Mouse (Mus musculus): ENCODE results near the gene Prss12. TPM values are rescaled to one million over a fixed set of nuclear protein-coding genes. Genes with fewer than 3 reads are reported as not detected.

The Prss12 gene
- 10 to 100 TPM; 19.4 to 24.9 TPM for total RNA-seq (2021)
- long read RNA-seq, transcript Prss12-201 (11 exons, 2,602 nt) = major isoform, 27 of 32 reads
- long read RNA-seq, partial matches to known transcripts = 4 of 32 reads
- long read RNA-seq, other reads (novel, unspliced or antisense) = 1 of 32 reads

DNA sequence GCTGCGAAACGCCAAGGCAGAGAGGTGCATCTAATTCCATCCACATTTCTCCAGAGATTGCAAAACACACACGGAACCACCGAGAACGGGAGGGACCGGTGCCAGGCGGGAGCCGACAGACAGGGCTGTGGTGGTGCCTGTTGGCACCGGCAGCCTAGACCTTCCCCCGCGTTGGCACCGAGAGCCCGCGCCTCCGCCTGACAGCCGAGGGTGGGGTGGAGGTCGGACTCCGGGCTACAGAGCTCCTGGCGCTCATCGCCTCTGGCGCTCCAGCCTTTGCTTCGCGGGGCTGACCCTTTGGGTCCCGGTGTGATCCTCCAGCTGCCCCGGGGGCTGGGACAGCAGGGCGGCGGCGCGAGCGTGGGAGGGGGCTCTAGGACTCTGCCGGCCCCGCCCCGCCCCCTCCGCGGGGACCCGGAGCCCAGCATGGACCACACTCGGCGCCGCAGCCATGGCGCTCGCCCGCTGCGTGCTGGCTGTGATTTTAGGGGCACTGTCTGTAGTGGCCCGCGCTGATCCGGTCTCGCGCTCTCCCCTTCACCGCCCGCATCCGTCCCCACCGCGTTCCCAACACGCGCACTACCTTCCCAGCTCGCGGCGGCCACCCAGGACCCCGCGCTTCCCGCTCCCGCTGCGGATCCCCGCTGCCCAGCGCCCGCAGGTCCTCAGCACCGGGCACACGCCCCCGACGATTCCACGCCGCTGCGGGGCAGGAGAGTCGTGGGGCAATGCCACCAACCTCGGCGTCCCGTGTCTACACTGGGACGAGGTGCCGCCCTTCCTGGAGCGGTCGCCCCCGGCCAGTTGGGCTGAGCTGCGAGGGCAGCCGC is at the start of gene Prss12:
Prss12 (plus strand) TSS at position 206 of the 830 bp plus-strand sequence.
- peak; percentile 44 to 64 for DNase-seq (ENCODE audit: low spot score in 2 of 2)

DNA sequence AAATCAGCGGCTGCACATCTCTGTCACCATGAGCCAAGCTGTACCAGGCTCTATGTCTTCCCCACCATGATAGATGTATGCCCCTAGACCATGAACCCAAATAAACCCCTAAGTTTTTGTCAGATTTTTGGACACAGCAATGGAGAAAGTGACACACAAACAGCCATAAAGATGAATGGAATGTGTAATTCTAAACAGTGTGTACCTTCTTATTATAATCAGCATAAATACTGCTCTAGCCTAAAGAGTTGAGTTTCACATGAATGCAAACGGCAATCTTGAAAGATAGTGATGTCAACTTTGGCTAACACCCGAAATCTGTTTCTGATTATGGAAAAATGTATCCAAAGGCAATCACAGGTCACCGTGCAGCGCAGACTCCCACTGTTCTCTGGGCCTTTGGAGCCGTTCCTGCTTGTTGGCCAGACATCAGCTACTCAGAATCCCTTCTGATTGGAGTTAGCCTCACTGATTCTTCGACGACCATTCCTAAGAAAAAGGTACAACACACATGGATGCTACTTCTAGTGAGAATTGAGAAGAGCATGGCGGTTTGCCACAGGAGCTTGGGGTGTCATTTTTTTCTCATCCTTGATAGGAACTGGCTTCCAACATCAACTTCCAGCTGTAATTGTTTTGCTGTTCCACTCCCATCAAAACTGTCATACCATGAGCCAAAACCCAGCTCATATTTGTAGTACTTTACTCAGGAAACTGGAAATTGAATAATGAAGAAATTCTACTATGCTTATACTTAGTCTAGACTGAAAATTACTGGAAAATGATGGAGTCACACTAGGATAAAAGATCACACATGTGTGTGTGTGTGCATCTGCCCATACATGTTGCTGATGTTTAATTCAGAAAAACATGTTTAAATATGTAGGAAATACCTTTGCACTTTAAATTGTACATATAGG is 48.9 kb upstream of the Prss12 start:
- no peak for DNase-seq (ENCODE audit: low spot score in 2 of 2)

GRCm38 (mm10) chr3:123404945-123405344 is 41.8 kb upstream of the Prss12 start:
- DNase-seq (ENCODE audit: low spot score in 2 of 2) = no peak

DNA sequence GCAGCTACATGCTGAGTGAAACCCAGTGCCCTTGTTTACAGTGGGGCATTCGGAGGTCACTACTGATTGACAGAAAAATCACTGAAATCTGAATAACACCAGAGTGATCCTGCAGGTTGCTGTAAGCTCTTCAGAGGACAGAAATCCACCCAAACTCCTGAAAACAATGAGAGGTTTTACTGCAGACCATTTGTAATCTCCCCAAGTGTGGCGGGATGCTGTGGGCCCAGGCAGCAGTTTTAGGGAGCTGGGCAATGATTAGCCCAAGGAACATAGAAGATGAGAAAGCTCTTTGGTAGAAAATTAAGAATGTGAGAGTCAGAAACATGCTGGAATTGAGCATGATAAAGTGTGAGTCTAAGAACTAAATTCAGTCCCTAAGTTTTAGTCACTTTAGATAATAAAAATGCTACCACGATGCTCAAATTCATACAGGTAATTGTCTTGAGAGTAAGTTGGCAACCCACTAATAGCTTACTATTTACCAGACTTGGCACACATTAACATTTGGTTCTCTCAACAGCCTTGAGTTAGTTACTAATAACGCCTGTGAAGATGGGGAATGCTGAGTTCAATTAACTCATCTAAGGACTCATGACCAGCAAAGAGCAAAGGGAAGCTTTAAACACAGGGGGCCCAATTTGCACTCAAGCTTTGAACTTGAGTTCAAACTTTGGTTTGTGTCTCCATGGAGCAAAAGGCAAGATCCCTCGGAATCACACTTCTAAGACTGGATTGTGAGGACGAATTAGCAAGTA is 34.7 kb upstream of the Prss12 start:
- DNase-seq (ENCODE audit: low spot score in 2 of 2) = no peak

GRCm38 (mm10) chr3:123413173-123413572 is 33.5 kb upstream of the Prss12 start:
- no peak for DNase-seq (ENCODE audit: low spot score in 2 of 2)

GRCm38 (mm10) chr3:123425647-123426046 is 21.1 kb upstream of the Prss12 start:
- DNase-seq (ENCODE audit: low spot score in 2 of 2) = no peak

- DNase-seq (ENCODE audit: low spot score in 2 of 2) = no peak
These were observed 18.7 kb upstream of the Prss12 start for GRCm38 (mm10) chr3:123428005-123428404.

DNA sequence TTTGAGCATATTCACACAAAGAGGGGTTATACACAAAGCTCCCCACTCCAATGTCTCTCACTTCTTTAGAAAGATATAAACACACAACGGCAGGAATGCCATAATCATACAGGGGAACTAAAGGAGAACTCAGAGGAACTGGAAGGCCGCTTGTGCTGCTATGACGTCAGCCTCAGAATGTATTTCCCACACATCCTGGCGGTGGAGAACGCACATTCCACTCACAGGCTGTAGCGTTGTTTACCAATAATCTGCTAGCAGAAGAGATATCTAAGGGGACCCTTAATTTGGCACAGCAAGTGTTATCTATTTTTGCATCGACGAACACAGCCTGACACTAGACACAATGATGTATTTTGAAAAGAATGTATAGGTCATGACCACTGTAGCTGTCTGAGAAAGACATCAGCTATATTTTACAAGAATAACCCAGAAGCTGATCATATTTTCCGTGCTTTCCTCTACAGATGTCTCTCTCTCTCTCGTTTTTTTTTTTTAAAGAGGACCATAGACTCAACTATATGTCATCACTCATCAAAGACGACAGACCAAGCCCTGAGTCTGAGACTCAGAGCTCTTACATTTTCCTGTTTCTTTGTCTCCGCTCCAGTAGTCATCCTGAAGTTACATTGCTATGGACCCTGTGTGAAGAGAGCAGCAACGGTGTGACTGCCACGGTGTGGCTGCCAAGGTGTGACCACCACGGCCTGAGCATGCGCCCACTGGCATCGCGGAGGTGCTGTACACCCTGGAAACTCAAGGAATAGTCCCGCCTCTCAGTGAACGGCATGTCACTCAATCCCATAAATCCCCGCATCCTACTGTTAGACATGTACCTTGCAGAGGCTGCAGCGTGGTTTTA is 16.9 kb upstream of the Prss12 start:
- DNase-seq (ENCODE audit: low spot score in 2 of 2) = no peak

- no peak for DNase-seq (ENCODE audit: low spot score in 2 of 2)
These were observed 14.6 kb upstream of the Prss12 start for GRCm38 (mm10) chr3:123431951-123432674.

GRCm38 (mm10) chr3:123433362-123433761 is 13.4 kb upstream of the Prss12 start:
- no peak for DNase-seq (ENCODE audit: low spot score in 2 of 2)

- DNase-seq (ENCODE audit: low spot score in 2 of 2) = no peak
These were observed 9.1 kb upstream of the Prss12 start for GRCm38 (mm10) chr3:123437608-123438007.

GRCm38 (mm10) chr3:123440490-123440889 is 6.2 kb upstream of the Prss12 start:
- DNase-seq (ENCODE audit: low spot score in 2 of 2) = no peak

DNA sequence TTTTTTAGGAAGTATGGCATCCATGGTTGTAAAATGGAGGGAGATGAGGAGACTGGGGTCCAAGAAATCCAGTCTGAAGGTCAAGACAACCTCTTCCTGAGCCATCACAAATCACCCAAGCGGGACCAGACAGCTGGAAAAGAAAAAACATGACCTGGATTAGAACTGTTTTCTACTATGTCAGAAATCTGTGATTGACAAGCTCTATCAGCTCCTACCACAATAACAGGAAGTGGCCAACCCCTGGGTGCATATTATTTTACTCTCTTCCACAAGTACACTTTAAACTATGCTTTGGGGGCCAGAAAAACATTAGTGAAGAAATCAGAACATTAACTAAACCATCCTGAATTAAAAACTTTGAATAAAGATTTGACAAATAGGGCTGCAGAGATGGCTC is 2.2 kb upstream of the Prss12 start:
- DNase-seq (ENCODE audit: low spot score in 2 of 2) = no peak

- peak in 1 of 2 experiments; percentile 33 for DNase-seq (ENCODE audit: low spot score in 2 of 2)
These were observed 886 bp downstream of the Prss12 start for GRCm38 (mm10) chr3:123447538-123448059.

DNA sequence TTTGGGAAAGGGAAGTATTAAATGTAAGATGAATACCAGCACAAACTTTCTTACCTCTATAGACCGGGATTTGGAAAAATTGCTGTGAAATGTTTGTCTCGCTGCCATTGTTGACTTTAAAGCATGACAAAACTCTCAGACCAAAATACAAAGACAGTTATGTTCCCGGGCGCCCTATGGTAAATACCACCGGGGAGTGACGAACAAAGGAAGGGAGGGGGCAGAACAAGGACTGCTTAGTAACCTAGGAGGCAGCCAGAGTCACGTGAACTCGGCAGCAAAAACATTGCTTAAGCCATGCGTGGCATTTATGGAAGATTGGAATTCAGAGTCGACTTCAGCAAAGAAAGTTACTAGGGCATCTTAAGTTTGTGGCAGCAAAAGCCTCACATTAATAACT is 1.4 kb downstream of the Prss12 start:
- DNase-seq (ENCODE audit: low spot score in 2 of 2) = no peak

DNA sequence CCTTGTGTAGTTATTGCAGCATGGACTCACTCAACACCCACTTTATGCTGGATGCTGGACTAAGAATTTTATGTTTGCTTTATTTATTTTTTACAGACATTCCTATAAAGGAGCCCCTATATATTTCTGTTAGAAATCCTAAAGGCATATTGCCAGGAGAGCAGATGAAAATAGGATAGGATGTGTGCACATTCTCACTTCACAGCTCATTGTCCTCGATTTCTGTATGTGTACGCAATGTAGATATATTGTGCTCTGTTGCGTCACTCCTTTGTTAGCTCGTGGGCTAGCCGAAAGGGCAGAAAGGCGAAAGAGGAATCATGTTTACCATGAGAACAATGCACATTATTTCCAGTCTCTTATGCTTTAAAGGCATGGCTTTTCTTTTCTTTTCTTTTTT is 3.4 kb downstream of the Prss12 start:
- no peak for DNase-seq (ENCODE audit: low spot score in 2 of 2)

GRCm38 (mm10) chr3:123452904-123453303 is 6.2 kb downstream of the Prss12 start:
- DNase-seq (ENCODE audit: low spot score in 2 of 2) = no peak

- DNase-seq (ENCODE audit: low spot score in 2 of 2) = no peak
These were observed 12.8 kb downstream of the Prss12 start for GRCm38 (mm10) chr3:123459492-123459891.

DNA sequence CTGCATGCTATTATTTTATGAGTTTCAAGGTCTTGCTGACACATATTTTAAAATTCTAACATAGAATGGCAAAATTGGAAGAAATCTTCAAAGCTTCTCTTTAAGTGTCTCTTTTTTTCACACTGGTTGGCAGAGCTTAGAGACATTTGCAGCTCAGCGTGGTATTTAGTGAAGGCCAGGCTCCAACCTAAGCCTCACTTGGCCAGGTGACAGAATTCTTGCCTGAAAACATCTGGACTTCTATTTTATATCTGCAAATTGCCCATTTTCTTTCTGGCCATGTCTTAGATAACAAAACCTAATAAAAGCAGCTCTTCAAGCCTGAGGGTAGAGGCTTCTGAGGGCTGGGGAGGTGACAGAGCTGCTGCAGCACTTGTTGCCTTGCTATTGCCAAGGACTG is 13.7 kb downstream of the Prss12 start:
- DNase-seq (ENCODE audit: low spot score in 2 of 2) = no peak

All from layer of hippocampus, postnatal 10 days (tissue).